ENCODE assay signal across 8 mouse cellular contexts in genomic region chr8:82774093-82774422, GRCm38 (mm10). TPM values are rescaled to one million over a fixed set of nuclear protein-coding genes. Genes with fewer than 3 reads are reported as not detected.
DNase-seq lines count a peak whose midpoint lies in the region; ATAC-seq lines count a peak whose summit lies in the region.

TSS of gene Zfp330 (minus strand) at chr8:82774160.

- WGBS in hindbrain, embryonic 11.5 days: 0% methylated on average over 16 of the region's 16 CpGs

- peak within 1 kb of the TSS; percentile 84 for H3K4me2 ChIP-seq in hindbrain, embryonic 11.5 days (replicated peaks; ENCODE audit: low read depth, low read length)

- no peaks in the 10 kb centered on the region for H3K4me1 ChIP-seq in hindbrain, embryonic 11.5 days (replicated peaks; ENCODE audit: control insufficient read depth, insufficient read depth, low read length)

- peak; percentile 94 for DNase-seq in Muller cell, postnatal 12 days (ENCODE audit: inconsistent ontology term)
- DNase-seq in cerebellum, adult 9-11 months: peak; percentile 92
- DNase-seq in frontal cortex, adult 2 months (ENCODE audit: extremely low spot score in 1 of 2, low spot score in 1 of 2): peak; percentile 90 to 96
- DNase-seq in hindbrain, embryonic 11.5 days (ENCODE audit: low spot score): peak; percentile 94
- DNase-seq in layer of hippocampus, postnatal 10 days (ENCODE audit: low spot score in 2 of 2): peak; percentile 87 to 89
- DNase-seq in lung, postnatal 10 days: peak; percentile 98
- peak; percentile 89 for DNase-seq in ovary, postnatal 36 days (ENCODE audit: low spot score)
- peak; percentile 94 for DNase-seq in thymus, postnatal 25 days

- peak within 1 kb of the TSS; percentile 90 for H3K9ac ChIP-seq in hindbrain, embryonic 11.5 days (ENCODE audit: low read depth, low read length)

- H3K27me3 ChIP-seq in hindbrain, embryonic 11.5 days (ENCODE audit: control insufficient read depth, insufficient read depth, low read length): no peaks in the 10 kb centered on the region

- peak within 1 kb of the TSS; percentile 51; the same call in 1 of the 2 replicates for H3K27ac ChIP-seq in hindbrain, embryonic 11.5 days (ENCODE audit: low read depth, low read length)

- H3K9me3 ChIP-seq in hindbrain, embryonic 11.5 days (ENCODE audit: control insufficient read depth, low read length): no peaks in the 10 kb centered on the region

- H3K36me3 ChIP-seq in hindbrain, embryonic 11.5 days (ENCODE audit: control insufficient read depth, insufficient read depth, low read length): 0 out of 2 replicates have a peak, but pooled peaks cover 2% of the 10 kb centered on the region

- ATAC-seq in hindbrain, embryonic 11.5 days (ENCODE audit: low FRiP score): peak; percentile 98

- H3K4me3 ChIP-seq in hindbrain, embryonic 11.5 days (ENCODE audit: low read depth, low read length): peak within 1 kb of the TSS; percentile 88

RNA-seq across cellular contexts. Expression of gene Zfp330, which starts in this region (rescaled TPM):
- polyA plus RNA-seq in frontal cortex, adult 2 months (2012; rRNA removed): 41.2 and 47.4 TPM in 2 replicates
- polyA plus RNA-seq in hindbrain, embryonic 11.5 days (2014; fragmentation: Nextera tagmentation; extraction: Ambion mirVana): 84.8 and 95.3 TPM in 2 replicates
- 10 to 100 TPM; 44.9 to 45.0 TPM for total RNA-seq in layer of hippocampus, postnatal 10 days (2021)

Comparison
In these comparisons a context has a peak if more than half of its experiments do, and no peak if none do; other contexts are left out.
1. Peak in every context shown above with its lines: DNase-seq, ATAC-seq, H3K4me3 ChIP-seq and H3K27ac ChIP-seq.